Mouse (Mus musculus) MEL (cell line): Measurements from ENCODE around the gene Eef1akmt2. TPM values are rescaled to one million over a fixed set of nuclear protein-coding genes. Genes with fewer than 3 reads are reported as not detected.

Source experiments
- DNase-seq: peaks from one replicate; pipeline ENCODE4 v3.0.0; 2011; ENCODE audit warnings: low read depth, low spot score
- H3K27ac ChIP-seq: 2 replicates; pipeline ENCODE4 v1.5.1; 2012; ENCODE audit warnings: low read depth, mild to moderate bottlenecking, control low read depth, low read length, moderate library complexity; ENCODE audit not compliant: control insufficient read depth
- H3K27me3 ChIP-seq, 2 experiments: fragments of 150-350 bp in 1 of 2; sonication (generic) in 1 of 2; 2 replicates each; pipeline ENCODE4 v1.6.1; 2012; ENCODE audit warnings: low read length in 2 of 2, mild to moderate bottlenecking in 2 of 2, improper control_type of control experiment in 1 of 2, moderate library complexity in 1 of 2; ENCODE audit not compliant: insufficient read depth in 2 of 2, control insufficient read depth in 1 of 2
- H3K36me3 ChIP-seq, 2 experiments: 2 replicates each; pipeline ENCODE4 v1.6.1; 2012 to 2014; ENCODE audit warnings: low read length in 2 of 2, improper control_type of control experiment in 1 of 2, inconsistent platforms in 1 of 2, mild to moderate bottlenecking in 1 of 2; ENCODE audit not compliant: insufficient read depth in 2 of 2, control insufficient read depth in 1 of 2
- H3K4me1 ChIP-seq, 2 experiments: fragments of 150-350 bp in 1 of 2; sonication (generic) in 1 of 2; 2 replicates each; pipeline ENCODE4 v1.6.1; 2012; ENCODE audit warnings: low read length in 2 of 2, improper control_type of control experiment in 1 of 2, mild to moderate bottlenecking in 1 of 2; ENCODE audit not compliant: insufficient read depth in 2 of 2, control insufficient read depth in 1 of 2
- H3K4me3 ChIP-seq, 2 experiments: fragments of 150-350 bp in 1 of 2; sonication (generic) in 1 of 2; 2 replicates each; pipeline ENCODE4 v1.5.1; 2012; ENCODE audit warnings: low read depth in 2 of 2, low read length in 2 of 2, mild to moderate bottlenecking in 2 of 2, moderate library complexity in 2 of 2, control low read depth in 1 of 2, improper control_type of control experiment in 1 of 2; ENCODE audit not compliant: control insufficient read depth in 1 of 2, insufficient read depth in 1 of 2
- H3K79me2 ChIP-seq: 2 replicates; pipeline ENCODE4 v1.6.1; 2012; ENCODE audit warnings: mild to moderate bottlenecking, low read length, moderate library complexity; ENCODE audit not compliant: control insufficient read depth, poor library complexity, insufficient read depth
- H3K9ac ChIP-seq: 2 replicates; pipeline ENCODE4 v1.6.1; 2012; ENCODE audit warnings: low read depth, mild to moderate bottlenecking, control low read depth, low read length, moderate library complexity; ENCODE audit not compliant: control insufficient read depth, poor library complexity, severe bottlenecking
- H3K9me3 ChIP-seq: fragments of 150-350 bp; sonication (generic); replicated peaks from 2 replicates; pipeline ENCODE4 v1.6.1; 2012; ENCODE audit warnings: mild to moderate bottlenecking, low read length, improper control_type of control experiment, moderate library complexity; ENCODE audit not compliant: insufficient read depth
- CTCF ChIP-seq, 3 experiments: IDR thresholded peaks in 2 of 3; conservative IDR thresholded peaks in 1 of 3; 2 replicates each; pipeline ENCODE4 v1.5.1; 2011 to 2012; ENCODE audit warnings: low read length in 3 of 3, low read depth in 2 of 3, mild to moderate bottlenecking in 2 of 3, improper control_type of control experiment in 1 of 3, inconsistent platforms in 1 of 3, mixed read lengths in 1 of 3, moderate library complexity in 1 of 3; ENCODE audit not compliant: control insufficient read depth in 1 of 3, insufficient read depth in 1 of 3, poor library complexity in 1 of 3, severe bottlenecking in 1 of 3
- E2F4 ChIP-seq: IDR thresholded peaks from 2 replicates; pipeline ENCODE4 v1.6.1; 2011; ENCODE audit warnings: low read depth, low read length, improper control_type of control experiment, borderline replicate concordance
- ELF1 ChIP-seq: IDR thresholded peaks from 2 replicates; pipeline ENCODE4 v1.6.1; 2014; ENCODE audit warnings: low read depth, mild to moderate bottlenecking, inconsistent platforms, low read length, improper control_type of control experiment, moderate library complexity
- EP300 ChIP-seq, 2 experiments: IDR thresholded peaks; 2 replicates each; pipeline ENCODE4 v1.6.1; 2011; ENCODE audit warnings: improper control_type of control experiment in 2 of 2, low read length in 2 of 2, low read depth in 1 of 2, mild to moderate bottlenecking in 1 of 2
- ETS1 ChIP-seq: IDR thresholded peaks from 2 replicates; pipeline ENCODE4 v1.6.1; 2012; ENCODE audit warnings: low read depth, mild to moderate bottlenecking, inconsistent platforms, low read length, improper control_type of control experiment, moderate library complexity
- GATA1 ChIP-seq: IDR thresholded peaks from 2 replicates; pipeline ENCODE4 v1.6.1; 2011; ENCODE audit warnings: low read depth, low read length, improper control_type of control experiment
- HCFC1 ChIP-seq: IDR thresholded peaks from 2 replicates; pipeline ENCODE4 v1.6.1; 2012; ENCODE audit warnings: low read depth, mild to moderate bottlenecking, inconsistent platforms, low read length, improper control_type of control experiment, moderate library complexity
- MAFK ChIP-seq: IDR thresholded peaks from 2 replicates; pipeline ENCODE4 v1.6.1; 2011; ENCODE audit warnings: low read depth, mild to moderate bottlenecking, low read length, improper control_type of control experiment, borderline replicate concordance
- MEF2A ChIP-seq: IDR thresholded peaks from 2 replicates; pipeline ENCODE4 v1.6.1; 2014; ENCODE audit warnings: low read depth, mild to moderate bottlenecking, inconsistent platforms, low read length, improper control_type of control experiment; ENCODE audit not compliant: poor library complexity, insufficient replicate concordance, severe bottlenecking; ENCODE audit errors: extremely low read depth
- MXI1 ChIP-seq: IDR thresholded peaks from 2 replicates; pipeline ENCODE4 v1.6.1; 2011; ENCODE audit warnings: mild to moderate bottlenecking, low read depth, low read length, improper control_type of control experiment
- MYB ChIP-seq: IDR thresholded peaks from 2 replicates; pipeline ENCODE4 v1.6.1; 2011; ENCODE audit warnings: mild to moderate bottlenecking, low read depth, low read length, improper control_type of control experiment
- NRF1 ChIP-seq: IDR thresholded peaks from 2 replicates; pipeline ENCODE4 v1.6.1; 2014; ENCODE audit warnings: low read depth, mild to moderate bottlenecking, inconsistent platforms, low read length, improper control_type of control experiment, moderate library complexity; ENCODE audit not compliant: poor library complexity, insufficient read depth, severe bottlenecking
- POLR2A ChIP-seq, 2 experiments: IDR thresholded peaks; 2 replicates each; pipeline ENCODE4 v1.6.1; 2011 to 2012; ENCODE audit warnings: low read length in 2 of 2, mild to moderate bottlenecking in 2 of 2, control low read depth in 1 of 2, improper control_type of control experiment in 1 of 2, low read depth in 1 of 2, moderate library complexity in 1 of 2; ENCODE audit not compliant: control insufficient read depth in 1 of 2, insufficient read depth in 1 of 2, poor library complexity in 1 of 2
- SIN3A ChIP-seq: IDR thresholded peaks from 2 replicates; pipeline ENCODE4 v1.6.1; 2012; ENCODE audit warnings: low read length, improper control_type of control experiment, inconsistent platforms
- TBP ChIP-seq: IDR thresholded peaks from 2 replicates; pipeline ENCODE4 v1.8.0; 2011; ENCODE audit warnings: low read depth, low read length, improper control_type of control experiment
- TCF12 ChIP-seq: IDR thresholded peaks from 2 replicates; pipeline ENCODE4 v1.6.1; 2014; ENCODE audit warnings: low read depth, mild to moderate bottlenecking, inconsistent platforms, low read length, improper control_type of control experiment, moderate library complexity
- USF1 ChIP-seq: IDR thresholded peaks from 2 replicates; pipeline ENCODE4 v1.6.1; 2014; ENCODE audit warnings: low read depth, mild to moderate bottlenecking, inconsistent platforms, low read length, improper control_type of control experiment, moderate library complexity
- ZNF384 ChIP-seq: IDR thresholded peaks from 2 replicates; pipeline ENCODE4 v1.6.1; 2012; ENCODE audit warnings: low read depth, mild to moderate bottlenecking, inconsistent platforms, low read length, improper control_type of control experiment
- polyA plus RNA-seq, 2 experiments: library from polyadenylated mRNA; stranded (reverse) in 1 of 2; unstranded in 1 of 2; fragments of >175 nt in 1 of 2; fragments of >200 nt in 1 of 2; gene quantifications; 2 replicates each; pipeline versions ENCODE4 v1.2.1 to v1.2.4; 2012; ENCODE audit warnings: low replicate concordance in 2 of 2, low read depth in 1 of 2; ENCODE audit not compliant: insufficient read length in 2 of 2, insufficient read depth in 1 of 2, missing spikeins in 1 of 2
- total RNA-seq: library from RNA; depleted of rRNA; stranded (reverse); fragments of 300-350 nt; gene quantifications from 2 replicates; pipeline ENCODE4 v1.2.3, GENCODE M21; 2012

Gene Eef1akmt2
- total and polyA plus RNA-seq, 3 experiments: 26.9 to 330 (median 27.0) TPM

DNA sequence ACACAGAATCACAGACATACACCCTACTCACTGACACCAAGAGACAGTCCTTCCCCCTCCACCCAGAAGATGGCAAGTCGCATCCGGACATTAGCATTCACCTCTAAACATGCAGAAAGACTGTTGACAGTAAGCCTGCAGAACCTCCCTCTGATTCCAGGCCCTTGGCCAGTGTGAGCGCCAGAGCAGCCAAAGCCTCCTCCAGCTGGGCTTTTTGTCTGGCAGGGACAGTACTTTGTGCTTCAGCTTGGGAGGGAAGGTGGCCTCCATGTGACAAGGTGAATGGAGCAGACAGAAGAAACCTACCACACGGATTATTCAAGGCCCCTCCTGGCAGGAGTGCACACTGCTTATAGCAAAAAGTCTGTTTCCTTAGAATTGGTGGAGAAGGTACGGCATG is 46.2 kb downstream of the Eef1akmt2 start:
- Histone ChIP-seq H3K27ac (no peak overlapping the region), H3K4me1 (peaks cover 14 to 27% of the 10 kb centered on the region in 2 experiments), H3K27me3 (no peaks in the 10 kb centered on the region), H3K9me3 (no peaks in the 10 kb centered on the region), H3K4me3 (no peak overlapping the region), H3K36me3 (peaks cover 0 to 26% of the 10 kb centered on the region in 2 experiments; a peak in 2 of 4 replicates), H3K79me2 (peaks cover 34% of the 10 kb centered on the region), H3K9ac (no peak overlapping the region)
- no peak for DNase-seq
- TF ChIP-seq ZNF384: no peak
- TF ChIP-seq NRF1: no peak
- TF ChIP-seq SIN3A: no peak
- no peak for TF ChIP-seq ETS1
- TF ChIP-seq TBP: no peak
- TF ChIP-seq POLR2A (IDR thresholded peaks at IDR 0.05; ENCODE audit: control insufficient read depth in 1 of 2, insufficient read depth in 1 of 2, low read depth in 1 of 2, low read length in 2 of 2, poor library complexity in 1 of 2): no peak
- TF ChIP-seq USF1: no peak
- TF ChIP-seq MXI1: no peak
- TF ChIP-seq MEF2A: no peak
- TF ChIP-seq CTCF (IDR thresholded peaks at IDR 0.05 in 2 of 3, conservative IDR thresholded peaks at IDR 0.05 in 1 of 3; ENCODE audit: control insufficient read depth in 1 of 3, insufficient read depth in 1 of 3, low read depth in 2 of 3, low read length in 3 of 3, poor library complexity in 1 of 3, severe bottlenecking in 1 of 3): no peak
- no peak for TF ChIP-seq ELF1
- TF ChIP-seq E2F4: no peak
- no peak for TF ChIP-seq HCFC1

DNA sequence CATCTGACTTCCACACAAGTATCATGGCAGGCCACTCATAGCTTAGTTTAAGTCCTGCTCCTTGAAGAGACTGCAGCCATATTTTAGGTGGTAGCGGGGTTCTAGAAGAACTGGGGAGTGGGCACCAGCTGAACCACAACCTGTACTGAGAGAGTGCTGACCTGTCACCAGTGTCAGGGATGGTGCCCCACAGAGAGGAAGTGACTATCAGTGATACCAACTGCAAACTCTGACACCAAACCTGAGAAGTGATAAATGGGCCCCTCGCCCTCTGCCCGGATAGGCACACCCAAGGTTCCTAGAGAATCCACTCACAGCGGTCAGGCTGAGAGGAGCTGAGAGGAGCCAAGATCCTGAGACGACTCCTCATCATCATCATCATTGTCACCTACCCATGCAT is 47.5 kb downstream of the Eef1akmt2 start:
- Histone ChIP-seq H3K4me3 (no peak overlapping the region), H3K27me3 (no peaks in the 10 kb centered on the region), H3K9ac (no peak overlapping the region; the same call in 1 of the 2 replicates), H3K79me2 (peaks cover 26% of the 10 kb centered on the region), H3K9me3 (no peaks in the 10 kb centered on the region), H3K36me3 (peaks cover 0 to 20% of the 10 kb centered on the region in 2 experiments; a peak in 2 of 4 replicates), H3K27ac (peak overlapping the region; percentile 40), H3K4me1 (peaks cover 12 to 25% of the 10 kb centered on the region in 2 experiments)
- peak; percentile 45; the same call in 1 of the 2 replicates for TF ChIP-seq TCF12
- TF ChIP-seq MAFK: no peak
- TF ChIP-seq GATA1: peak; percentile 37; the same call in 1 of the 2 replicates
- TF ChIP-seq MYB: no peak
- peak; percentile 45 to 72; a peak in 3 of 4 replicates for TF ChIP-seq EP300 (IDR thresholded peaks at IDR 0.05; ENCODE audit: low read depth in 1 of 2, low read length in 2 of 2)
- TF ChIP-seq SIN3A: no peak; the same call in 1 of the 2 replicates
- no peak for TF ChIP-seq CTCF (IDR thresholded peaks at IDR 0.05 in 2 of 3, conservative IDR thresholded peaks at IDR 0.05 in 1 of 3; ENCODE audit: control insufficient read depth in 1 of 3, insufficient read depth in 1 of 3, low read depth in 2 of 3, low read length in 3 of 3, poor library complexity in 1 of 3, severe bottlenecking in 1 of 3)
- DNase-seq: peak; percentile 49
